Mouse (Mus musculus): Measurements from ENCODE around the gene Rhebl1.

GRCm38 (mm10) chr15:98886667-98887387 lies 7.5 kb downstream of the Rhebl1 start:
- no peak for TF ChIP-seq CTCF (IDR thresholded peaks at IDR 0.05; ENCODE audit: control insufficient read depth, insufficient read depth, low read length)
- no peak for TF ChIP-seq POLR2A (IDR thresholded peaks at IDR 0.05; ENCODE audit: borderline replicate concordance, control insufficient read depth, low read depth, low read length)

Data from bone marrow, adult 2 months (tissue).